In the genomic region with DNA sequence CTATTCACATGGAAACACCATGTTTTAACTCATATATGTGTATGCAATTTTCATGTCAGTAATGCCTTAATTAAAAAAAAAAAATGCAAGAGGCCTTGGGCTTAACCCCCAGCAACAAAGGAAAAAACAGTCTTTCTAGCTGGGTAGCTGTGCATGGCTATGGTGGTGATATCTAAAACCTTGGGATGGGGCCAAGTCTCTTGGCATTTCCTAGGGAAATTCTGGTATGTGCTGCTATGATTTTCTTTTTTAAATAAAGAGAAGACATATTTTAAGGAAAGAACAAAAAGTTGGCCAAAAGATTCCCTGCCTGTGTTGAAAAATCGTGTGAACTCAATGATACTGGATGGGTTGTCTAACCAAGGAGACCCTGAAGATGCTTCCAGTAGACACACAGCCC, we compare ENCODE assay signal across 30 mouse cellular contexts. TPM values are rescaled to one million over a fixed set of nuclear protein-coding genes. Genes with fewer than 3 reads are reported as not detected.
A peak's percentile ranks its signal among the peaks of the same experiment; 100 is the strongest.
DNase-seq lines count a peak whose midpoint lies in the region; ATAC-seq and TF ChIP-seq lines count a peak whose summit lies in the region.
"Had no signal": no experiment of that assay in that cellular context is flagged by ENCODE, and none has a peak within 500 bp of the region (broad histone marks: within the 10 kb centered on the region; RNA-seq: fewer than 3 reads in every experiment).

No protein-coding gene starts in this region.

- DNase-seq in frontal cortex, postnatal 25 days (ENCODE audit: low spot score in 2 of 2), result no peak
- no peak for DNase-seq in layer of hippocampus, adult 2 months (ENCODE audit: low spot score in 2 of 2)
- no peak for DNase-seq in layer of hippocampus, adult 18-20 months (ENCODE audit: low spot score in 2 of 2)
- peak; percentile 48 for DNase-seq in lung, postnatal 10 days
- no peak for DNase-seq in lung, postnatal 4 days
- DNase-seq: adrenal gland, postnatal 25 days; B cell, adult 2 months; cerebellum, postnatal 14 days; gastrocnemius, postnatal 10 days; heart, postnatal 14 days; kidney, adult 9 months; kidney, postnatal 4 days; layer of hippocampus, adult 9-11 months; retina, postnatal 1 day; right cerebral cortex, postnatal 14 days; thymus, postnatal 4 days had no signal

- ATAC-seq in frontal cortex, adult (ENCODE audit: low TSS enrichment), result peak; percentile 62; the same call in 1 of the 2 replicates
- no peak for ATAC-seq in neural tube, embryonic 15.5 days (ENCODE audit: low FRiP score)
- ATAC-seq: activated CD4-positive, CD25-positive, alpha-beta regulatory T cell, adult 4 months; forebrain, embryonic 15.5 days; hindbrain, postnatal 0 days; intestine, embryonic 15.5 days; midbrain, embryonic 13.5 days had no signal

- no peaks in the 10 kb centered on the region for H3K27me3 ChIP-seq in neural tube, embryonic 15.5 days (replicated peaks)
- H3K27me3 ChIP-seq: forebrain, embryonic 15.5 days; hindbrain, embryonic 12.5 days; intestine, embryonic 15.5 days; limb, embryonic 15.5 days; neural tube, embryonic 13.5 days had no signal

- H3K36me3 ChIP-seq in neural tube, embryonic 15.5 days, result no peaks in the 10 kb centered on the region
- H3K36me3 ChIP-seq: forebrain, embryonic 15.5 days; hindbrain, embryonic 12.5 days; intestine, embryonic 15.5 days; limb, embryonic 10.5 days; limb, embryonic 15.5 days; midbrain, embryonic 13.5 days; neural tube, embryonic 13.5 days had no signal

- no peak overlapping the region for H3K4me3 ChIP-seq in layer of hippocampus, adult 2 months
- H3K4me3 ChIP-seq in neural tube, embryonic 15.5 days (replicated peaks), result no peak overlapping the region
- H3K4me3 ChIP-seq: forebrain, embryonic 15.5 days; hindbrain, embryonic 12.5 days; intestine, embryonic 15.5 days; limb, embryonic 10.5 days; limb, embryonic 15.5 days; midbrain, embryonic 13.5 days; neural tube, embryonic 13.5 days had no signal

- TF ChIP-seq CTCF in layer of hippocampus, adult 2 months (conservative IDR thresholded peaks at IDR 0.05), result no peak

- WGBS in neural tube, embryonic 15.5 days, result 80% methylated on average over 1 of the region's 1 CpGs

- H3K9ac ChIP-seq in neural tube, embryonic 15.5 days (replicated peaks), result no peak overlapping the region
- H3K9ac ChIP-seq: forebrain, embryonic 15.5 days; hindbrain, embryonic 12.5 days; intestine, embryonic 15.5 days; limb, embryonic 15.5 days; liver, embryonic 14.5 days; midbrain, embryonic 13.5 days; neural tube, embryonic 13.5 days had no signal

- no peak overlapping the region for H3K4me2 ChIP-seq in neural tube, embryonic 15.5 days
- H3K4me2 ChIP-seq: forebrain, embryonic 15.5 days; hindbrain, embryonic 12.5 days; intestine, embryonic 15.5 days; limb, embryonic 15.5 days; midbrain, embryonic 13.5 days; neural tube, embryonic 13.5 days had no signal

- no peaks in the 10 kb centered on the region for H3K4me1 ChIP-seq in neural tube, embryonic 15.5 days
- H3K4me1 ChIP-seq: forebrain, embryonic 15.5 days; hindbrain, embryonic 12.5 days; intestine, embryonic 15.5 days; limb, embryonic 15.5 days had no signal

- peak overlapping the region; percentile 11; the same call in 1 of the 2 replicates for H3K27ac ChIP-seq in layer of hippocampus, adult 2 months
- no peak overlapping the region for H3K27ac ChIP-seq in neural tube, embryonic 15.5 days (replicated peaks)
- H3K27ac ChIP-seq: forebrain, embryonic 15.5 days; hindbrain, embryonic 12.5 days; hindbrain, postnatal 0 days; intestine, embryonic 15.5 days; limb, embryonic 10.5 days; limb, embryonic 15.5 days; liver, embryonic 14.5 days; midbrain, embryonic 13.5 days; neural tube, embryonic 13.5 days had no signal

- H3K9me3 ChIP-seq in neural tube, embryonic 15.5 days (replicated peaks), result no peaks in the 10 kb centered on the region
- H3K9me3 ChIP-seq: forebrain, embryonic 15.5 days; hindbrain, embryonic 12.5 days; intestine, embryonic 15.5 days; limb, embryonic 10.5 days; limb, embryonic 15.5 days; midbrain, embryonic 13.5 days; neural tube, embryonic 13.5 days had no signal

RNA-seq across cellular contexts. Expression of a gene that starts 21.1 kb away (rescaled TPM):
- total RNA-seq in layer of hippocampus, adult 2 months (2021), result 100 to 1,000 TPM; 152 to 166 TPM
- 100 to 1,000 TPM; 162 TPM for total RNA-seq in layer of hippocampus, adult 18-20 months (2021)
- 41.4 and 43.4 TPM in 2 replicates for polyA plus RNA-seq in neural tube, embryonic 15.5 days (2015; fragmentation: Nextera tagmentation; extraction: Ambion mirVana)

RNA-seq across cellular contexts. Expression of a gene that starts 43.3 kb away (rescaled TPM):
- 1 to 10 TPM; 2.8 to 5.0 TPM for total RNA-seq in layer of hippocampus, adult 2 months (2021)
- total RNA-seq in layer of hippocampus, adult 18-20 months (2021), result 1 to 10 TPM; 2.2 to 3.6 TPM
- 21.5 and 36.1 TPM in 2 replicates for polyA plus RNA-seq in neural tube, embryonic 15.5 days (2015; fragmentation: Nextera tagmentation; extraction: Ambion mirVana)
- total RNA-seq: heart, adult 8-10 months; megakaryocyte-erythroid progenitor cell, adult 5-6 weeks had no signal
- polyA plus RNA-seq: activated CD4-positive, CD25-positive, alpha-beta regulatory T cell, adult 4 months had no signal

RNA-seq across cellular contexts. Expression of a gene that starts 44.4 kb away (rescaled TPM):
- 1 to 10 TPM; 1.5 to 1.7 TPM for total RNA-seq in layer of hippocampus, adult 2 months (2021)
- total RNA-seq in layer of hippocampus, adult 18-20 months (2021), result 1 to 10 TPM; 1.5 to 1.9 TPM
- polyA plus RNA-seq in neural tube, embryonic 15.5 days (2015; fragmentation: Nextera tagmentation; extraction: Ambion mirVana), result 6.5 and 6.8 TPM in 2 replicates
